ENCODE assay signal across 18 mouse cellular contexts in the genomic region with DNA sequence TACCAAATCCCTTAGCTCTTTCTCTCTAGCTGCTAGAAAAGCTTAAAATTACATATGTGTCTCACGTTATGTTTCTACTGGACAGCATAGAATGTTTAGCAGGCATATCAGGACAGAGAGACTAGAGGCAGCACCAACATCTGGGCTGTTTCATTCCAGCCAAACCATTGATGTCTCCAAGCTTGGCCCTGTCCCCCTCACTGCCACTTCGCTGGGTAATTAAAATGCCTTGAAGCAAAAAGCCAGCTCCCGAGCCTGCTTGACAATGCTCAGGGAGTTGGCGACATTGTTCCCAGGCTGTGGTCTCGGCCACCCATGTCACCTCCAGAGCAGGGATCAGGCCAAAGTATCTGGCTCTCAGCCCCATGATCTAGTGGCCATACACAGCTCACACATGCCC.
"Had no signal": no experiment of that assay in that cellular context is flagged by ENCODE, and none has a peak within 500 bp of the region (broad histone marks: within the 10 kb centered on the region; RNA-seq: fewer than 3 reads in every experiment).

No protein-coding gene starts in this region.

- H3K4me2 ChIP-seq: liver, embryonic 11.5 days; liver, embryonic 13.5 days; liver, embryonic 15.5 days; midbrain, embryonic 11.5 days; midbrain, embryonic 13.5 days; midbrain, embryonic 15.5 days; neural tube, embryonic 12.5 days; stomach, embryonic 15.5 days had no signal

- H3K4me1 ChIP-seq: liver, embryonic 13.5 days; liver, embryonic 15.5 days; megakaryocyte, embryonic 14.5 days; midbrain, embryonic 13.5 days; midbrain, embryonic 15.5 days; neural tube, embryonic 12.5 days; stomach, embryonic 15.5 days had no signal

- ATAC-seq: liver, postnatal 0 days; midbrain, embryonic 13.5 days; midbrain, embryonic 15.5 days had no signal

- H3K27ac ChIP-seq: liver, embryonic 13.5 days; liver, embryonic 15.5 days; macrophage; midbrain, embryonic 13.5 days; midbrain, embryonic 15.5 days; neural tube, embryonic 12.5 days; stomach, embryonic 15.5 days; stomach, postnatal 0 days had no signal

- H3K27me3 ChIP-seq: liver, embryonic 13.5 days; liver, embryonic 15.5 days; megakaryocyte, embryonic 14.5 days; midbrain, embryonic 13.5 days; midbrain, embryonic 15.5 days; neural tube, embryonic 12.5 days; stomach, embryonic 15.5 days had no signal

- H3K9me3 ChIP-seq: liver, embryonic 13.5 days; liver, embryonic 15.5 days; midbrain, embryonic 13.5 days; midbrain, embryonic 15.5 days; neural tube, embryonic 12.5 days; stomach, embryonic 15.5 days had no signal

- H3K36me3 ChIP-seq: liver, embryonic 13.5 days; liver, embryonic 15.5 days; midbrain, embryonic 13.5 days; midbrain, embryonic 15.5 days; neural tube, embryonic 12.5 days; stomach, embryonic 15.5 days had no signal

- DNase-seq: liver, embryonic 13.5 days; liver, postnatal 0 days; lung, adult 2 months; lung, postnatal 10 days; right cerebral cortex, postnatal 14 days; thymus, adult 2 months; thymus, postnatal 25 days; thymus, postnatal 4 days had no signal

- H3K9ac ChIP-seq: liver, embryonic 13.5 days; liver, embryonic 15.5 days; liver, postnatal 0 days; midbrain, embryonic 13.5 days; midbrain, embryonic 15.5 days; neural tube, embryonic 12.5 days; stomach, embryonic 15.5 days had no signal

- H3K4me3 ChIP-seq: liver, embryonic 13.5 days; liver, embryonic 15.5 days; megakaryocyte, embryonic 14.5 days; midbrain, embryonic 13.5 days; midbrain, embryonic 15.5 days; neural tube, embryonic 12.5 days; stomach, embryonic 15.5 days had no signal
